Mouse (Mus musculus) midbrain, embryonic 12.5 days (tissue): ENCODE data around the gene Maml2. TPM values are rescaled to one million over a fixed set of nuclear protein-coding genes. Genes with fewer than 3 reads are reported as not detected.
A peak's percentile ranks its signal among the peaks of the same experiment; 100 is the strongest.

Source experiments
- ATAC-seq: fragments of 200-750 bp; cut with Nextera tagmentation; 2 replicates; pipeline ENCODE4 v1.8.0; 2017; ENCODE audit warnings: low read depth, moderate TSS enrichment, moderate library complexity; ENCODE audit not compliant: low FRiP score
- H3K27ac ChIP-seq: fragments of 300-500 bp; sonication (generic); replicated peaks from 2 replicates; pipeline ENCODE4 v1.5.1; 2016; ENCODE audit warnings: mild to moderate bottlenecking
- H3K27me3 ChIP-seq: fragments of 300-500 bp; sonication (generic); 2 replicates; pipeline ENCODE4 v1.6.1; 2016; ENCODE audit warnings: mild to moderate bottlenecking
- H3K36me3 ChIP-seq: fragments of 300-500 bp; sonication (generic); 2 replicates; pipeline ENCODE4 v1.6.1; 2016
- H3K4me1 ChIP-seq: fragments of 300-500 bp; sonication (generic); 2 replicates; pipeline ENCODE4 v1.6.1; 2016
- H3K4me2 ChIP-seq: fragments of 300-500 bp; sonication (generic); replicated peaks from 2 replicates; pipeline ENCODE4 v1.6.1; 2016; ENCODE audit warnings: mild to moderate bottlenecking, moderate library complexity
- H3K4me3 ChIP-seq: fragments of 300-500 bp; sonication (generic); 2 replicates; pipeline ENCODE4 v1.5.1; 2016; ENCODE audit warnings: mild to moderate bottlenecking
- H3K9ac ChIP-seq: fragments of 300-500 bp; sonication (generic); replicated peaks from 2 replicates; pipeline ENCODE4 v1.6.1; 2016; ENCODE audit warnings: mild to moderate bottlenecking, moderate library complexity
- H3K9me3 ChIP-seq: fragments of 300-500 bp; sonication (generic); 2 replicates; pipeline ENCODE4 v1.6.1; 2016; ENCODE audit warnings: mild to moderate bottlenecking
- WGBS: fragments of 180-500 bp; shearing (Covaris S2); methylation state at CpG from one replicate; pipeline ENCODE4 v1.1.7; 2016; 5-methylcytosine and 5-hydroxymethylcytosine counted together
- polyA plus RNA-seq: library from polyadenylated mRNA; unstranded; fragments of >200 nt; fragmentation: Nextera tagmentation; extraction: Ambion mirVana; gene quantifications from 2 replicates; pipeline ENCODE4 v1.2.1, GENCODE M21; 2016

Maml2 gene
- polyA plus RNA-seq, 1 experiment from 2014 or later: 12.5 TPM

DNA sequence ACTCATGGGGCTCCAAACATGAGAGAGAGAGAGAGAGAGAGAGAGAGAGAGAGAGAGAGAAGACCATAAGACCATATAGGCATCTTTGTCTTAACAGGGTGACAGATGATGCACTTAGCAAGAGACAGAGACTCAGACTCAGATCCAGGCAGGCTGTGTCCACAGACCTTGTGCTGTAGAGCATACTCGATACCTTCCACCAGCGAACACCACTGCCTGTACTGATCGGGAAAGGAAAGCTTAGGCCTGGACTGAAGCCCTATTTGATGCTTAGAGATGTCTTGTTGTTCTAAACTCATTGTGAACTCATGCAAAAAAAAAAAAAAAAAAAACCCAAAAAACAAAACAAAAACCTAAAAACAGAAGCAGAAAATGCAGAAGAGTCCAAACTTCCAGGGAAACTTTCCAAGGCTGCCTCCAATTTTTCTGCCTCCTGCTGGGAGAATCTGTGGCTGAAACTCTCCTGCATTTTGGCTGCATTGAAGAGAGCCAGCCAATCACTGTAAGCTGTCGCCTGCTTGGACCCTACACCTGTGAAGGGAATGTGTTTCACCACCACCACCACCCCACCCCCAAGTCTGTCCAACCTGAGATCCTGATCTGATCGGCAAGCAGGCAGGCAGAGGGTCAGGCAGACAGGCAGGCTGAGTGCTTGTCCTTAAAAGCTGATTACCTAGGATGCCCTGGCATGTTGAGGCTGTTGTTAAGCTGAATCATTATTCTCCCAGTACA lies 268.6 kb downstream of the Maml2 start:
- Histone ChIP-seq H3K4me2 (no peak overlapping the region), H3K9me3 (no peaks in the 10 kb centered on the region), H3K36me3 (no peaks in the 10 kb centered on the region), H3K27me3 (no peaks in the 10 kb centered on the region), H3K4me3 (no peak overlapping the region), H3K27ac (no peak overlapping the region), H3K9ac (no peak overlapping the region), H3K4me1 (peaks cover 18% of the 10 kb centered on the region)
- ATAC-seq: no peak
- WGBS: 89% methylated on average over 5 of the region's 5 CpGs

- no peak for ATAC-seq
- H3K4me1 ChIP-seq: peaks cover 9% of the 10 kb centered on the region
- H3K9me3 ChIP-seq: no peaks in the 10 kb centered on the region
- H3K9ac ChIP-seq: no peak overlapping the region
- H3K27ac ChIP-seq: no peak overlapping the region
- H3K4me2 ChIP-seq: no peak overlapping the region
- no peak overlapping the region for H3K4me3 ChIP-seq
- no peaks in the 10 kb centered on the region for H3K27me3 ChIP-seq
- WGBS: 89% methylated on average over 4 of the region's 4 CpGs
- H3K36me3 ChIP-seq: no peaks in the 10 kb centered on the region
Measured at GRCm38 (mm10) chr9:13569023-13569422, 271.3 kb downstream of the Maml2 start.

DNA sequence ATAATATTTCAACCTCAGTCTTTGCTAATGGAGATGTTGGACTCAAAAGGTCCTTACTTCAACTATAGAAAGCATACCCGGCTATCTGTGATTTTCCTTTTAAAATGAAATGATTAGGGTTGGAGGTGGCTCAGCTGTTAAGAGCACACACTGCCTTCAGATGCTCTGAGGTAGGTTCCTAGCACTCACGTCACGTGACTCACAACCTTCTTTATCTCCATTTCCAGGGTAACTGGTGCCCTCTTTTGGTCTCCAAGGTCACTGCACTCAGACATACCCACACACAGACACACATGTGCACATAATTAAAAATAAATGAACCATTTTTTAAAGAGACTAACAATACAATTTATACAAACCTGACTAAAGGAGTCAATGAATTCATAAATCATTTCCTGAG lies 275.1 kb downstream of the Maml2 start:
- WGBS: 95% methylated on average over 3 of the region's 3 CpGs
- peaks cover 8% of the 10 kb centered on the region for H3K4me1 ChIP-seq

GRCm38 (mm10) chr9:13574059-13574458 lies 276.3 kb downstream of the Maml2 start:
- Histone ChIP-seq H3K4me2 (no peak overlapping the region), H3K4me1 (peaks cover 9% of the 10 kb centered on the region), H3K9me3 (no peaks in the 10 kb centered on the region), H3K9ac (no peak overlapping the region), H3K36me3 (no peaks in the 10 kb centered on the region), H3K4me3 (no peak overlapping the region), H3K27ac (no peak overlapping the region), H3K27me3 (no peaks in the 10 kb centered on the region)
- ATAC-seq: no peak
- 80% methylated on average over 5 of the region's 5 CpGs for WGBS

More for the DNA sequence above, 275.1 kb downstream of the Maml2 start:
- H3K27ac ChIP-seq: no peak overlapping the region
- no peaks in the 10 kb centered on the region for H3K36me3 ChIP-seq
- ATAC-seq: no peak
- no peaks in the 10 kb centered on the region for H3K27me3 ChIP-seq
- no peak overlapping the region for H3K9ac ChIP-seq
- no peak overlapping the region for H3K4me2 ChIP-seq
- H3K9me3 ChIP-seq: no peaks in the 10 kb centered on the region
- H3K4me3 ChIP-seq: no peak overlapping the region

DNA sequence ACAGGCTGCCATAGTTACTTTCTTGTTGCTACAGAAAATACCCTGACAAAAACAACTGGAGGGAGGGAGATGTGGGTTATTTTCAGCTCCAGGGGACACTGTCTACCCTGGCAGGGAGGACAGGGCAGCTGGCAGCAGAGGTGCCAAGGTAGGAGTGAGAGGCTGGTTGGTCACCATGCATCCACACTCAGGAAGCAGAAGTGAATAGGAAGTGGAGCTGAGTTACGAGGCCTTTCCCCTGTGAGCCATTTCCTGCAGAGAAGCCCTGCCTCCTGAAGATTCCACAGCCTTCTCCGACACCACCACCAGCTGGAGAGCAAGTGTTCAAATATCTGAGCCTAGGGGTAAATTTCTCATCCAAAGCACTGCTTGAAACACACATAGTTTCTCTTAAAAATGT lies 277.2 kb downstream of the Maml2 start:
- whole genome bisulfite sequencing: 81% methylated on average over 2 of the region's 2 CpGs
- no peak overlapping the region for H3K4me2 ChIP-seq
- H3K27me3 ChIP-seq: no peaks in the 10 kb centered on the region
- no peak overlapping the region for H3K27ac ChIP-seq
- H3K36me3 ChIP-seq: no peaks in the 10 kb centered on the region
- peaks cover 9% of the 10 kb centered on the region for H3K4me1 ChIP-seq
- no peak overlapping the region for H3K4me3 ChIP-seq
- H3K9me3 ChIP-seq: no peaks in the 10 kb centered on the region
- ATAC-seq: no peak
- no peak overlapping the region for H3K9ac ChIP-seq

DNA sequence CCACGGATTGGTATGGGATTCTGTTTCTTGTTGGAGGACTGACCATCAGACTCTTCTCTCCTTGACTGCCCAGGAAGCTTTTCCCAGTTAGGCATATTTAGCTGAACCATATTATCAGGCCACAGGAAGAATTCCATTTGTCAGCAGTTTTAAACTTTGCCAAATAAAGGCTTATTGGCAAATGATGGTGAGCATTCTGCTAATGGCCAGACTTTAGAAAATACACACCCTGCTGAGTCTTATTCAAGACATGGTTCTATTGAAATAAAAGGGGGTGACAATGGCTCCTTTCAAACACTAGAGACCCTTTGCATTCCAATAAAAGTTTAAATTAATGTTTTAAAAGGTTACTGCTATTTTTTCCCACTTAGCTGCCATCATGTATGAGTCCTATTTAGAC lies 279.4 kb downstream of the Maml2 start:
- no peaks in the 10 kb centered on the region for H3K27me3 ChIP-seq
- H3K4me3 ChIP-seq: no peak overlapping the region
- H3K9me3 ChIP-seq: no peaks in the 10 kb centered on the region
- peaks cover 9% of the 10 kb centered on the region for H3K4me1 ChIP-seq
- no peak overlapping the region for H3K9ac ChIP-seq
- no peak for ATAC-seq
- 71% methylated on average over 1 of the region's 1 CpGs for WGBS
- H3K36me3 ChIP-seq: no peaks in the 10 kb centered on the region
- no peak overlapping the region for H3K4me2 ChIP-seq
- H3K27ac ChIP-seq: no peak overlapping the region

- no peaks in the 10 kb centered on the region for H3K36me3 ChIP-seq
- ATAC-seq: no peak
- WGBS: 85% methylated on average over 5 of the region's 5 CpGs
Measured at GRCm38 (mm10) chr9:13581184-13581583, 283.4 kb downstream of the Maml2 start.

GRCm38 (mm10) chr9:13583952-13584351 lies 286.2 kb downstream of the Maml2 start:
- Histone ChIP-seq H3K4me2 (no peak overlapping the region), H3K9ac (no peak overlapping the region), H3K27me3 (no peaks in the 10 kb centered on the region), H3K27ac (no peak overlapping the region), H3K4me1 (peaks cover 26% of the 10 kb centered on the region), H3K4me3 (no peak overlapping the region), H3K36me3 (no peaks in the 10 kb centered on the region), H3K9me3 (no peaks in the 10 kb centered on the region)
- ATAC-seq: no peak
- 47% methylated on average over 5 of the region's 5 CpGs for WGBS

More at GRCm38 (mm10) chr9:13581184-13581583, 283.4 kb downstream of the Maml2 start:
- Histone ChIP-seq H3K9ac (no peak overlapping the region), H3K27me3 (no peaks in the 10 kb centered on the region), H3K4me1 (peaks cover 26% of the 10 kb centered on the region), H3K9me3 (no peaks in the 10 kb centered on the region), H3K4me3 (no peak overlapping the region), H3K27ac (no peak overlapping the region), H3K4me2 (no peak overlapping the region)

DNA sequence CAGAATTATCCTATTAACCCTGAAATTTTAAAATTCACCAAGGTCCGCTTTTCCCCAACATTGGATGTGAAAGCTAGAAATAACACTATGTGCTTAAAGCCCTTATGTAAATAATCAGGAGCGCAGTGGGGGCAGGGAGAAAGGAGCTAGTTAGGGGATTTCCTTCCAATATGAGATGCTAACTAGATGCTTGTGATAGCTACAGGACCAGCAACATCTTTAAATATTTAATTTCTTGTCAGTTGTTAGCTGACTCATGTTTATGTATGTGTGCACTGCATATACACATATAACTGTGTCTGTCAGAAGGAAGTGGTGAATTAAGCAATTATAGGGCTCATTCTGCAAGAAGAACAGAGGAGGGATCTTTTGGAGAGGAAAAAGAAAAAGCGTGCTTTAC lies 286.7 kb downstream of the Maml2 start:
- ATAC-seq: peak; percentile 23; the same call in 1 of the 2 replicates
- Histone ChIP-seq H3K27me3 (no peaks in the 10 kb centered on the region), H3K4me2 (no peak overlapping the region), H3K4me1 (peaks cover 26% of the 10 kb centered on the region), H3K36me3 (no peaks in the 10 kb centered on the region), H3K9me3 (no peaks in the 10 kb centered on the region), H3K27ac (no peak overlapping the region), H3K4me3 (no peak overlapping the region), H3K9ac (no peak overlapping the region)
- 71% methylated on average over 3 of the region's 3 CpGs for WGBS

DNA sequence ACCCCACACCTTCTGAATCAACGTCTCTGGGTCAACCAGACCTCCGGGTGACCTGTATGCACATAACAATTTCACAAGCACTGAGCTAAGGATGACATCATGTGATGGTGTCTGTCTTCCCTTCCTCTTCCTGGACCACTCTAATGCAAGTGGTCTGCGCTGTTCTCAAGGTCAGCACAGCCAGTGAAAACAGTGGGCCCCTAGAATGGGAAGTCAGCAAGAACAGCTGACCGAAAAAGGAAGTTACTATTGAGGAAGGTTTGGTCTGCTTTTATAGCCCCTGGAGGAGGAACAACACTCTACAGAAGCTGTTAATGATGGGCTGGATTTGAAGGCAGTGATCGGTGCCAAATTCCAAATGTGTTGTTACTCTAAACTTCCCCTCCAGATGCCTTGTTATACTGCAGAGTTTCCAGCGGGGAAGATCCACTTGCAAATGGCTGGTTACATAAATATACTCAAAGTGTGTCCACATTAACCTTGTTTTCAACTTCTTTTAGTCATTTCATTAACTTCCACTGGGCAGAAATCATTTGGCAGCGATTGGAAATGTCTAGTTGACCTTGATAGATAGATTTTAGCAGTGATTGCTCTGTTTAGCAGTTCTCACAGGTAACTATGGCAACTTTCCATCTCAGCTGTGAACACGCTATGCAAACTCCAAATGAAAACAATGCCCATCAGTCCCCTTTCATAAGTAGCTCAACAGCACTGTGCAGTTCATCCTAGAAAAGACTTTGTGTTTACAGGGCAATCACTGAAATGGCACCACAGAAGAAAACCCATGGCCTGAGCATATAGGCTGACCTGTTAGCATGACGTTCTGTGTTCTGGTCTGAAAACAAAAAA lies 289.6 kb downstream of the Maml2 start:
- no peak for ATAC-seq
- WGBS: 79% methylated on average over 9 of the region's 9 CpGs

DNA sequence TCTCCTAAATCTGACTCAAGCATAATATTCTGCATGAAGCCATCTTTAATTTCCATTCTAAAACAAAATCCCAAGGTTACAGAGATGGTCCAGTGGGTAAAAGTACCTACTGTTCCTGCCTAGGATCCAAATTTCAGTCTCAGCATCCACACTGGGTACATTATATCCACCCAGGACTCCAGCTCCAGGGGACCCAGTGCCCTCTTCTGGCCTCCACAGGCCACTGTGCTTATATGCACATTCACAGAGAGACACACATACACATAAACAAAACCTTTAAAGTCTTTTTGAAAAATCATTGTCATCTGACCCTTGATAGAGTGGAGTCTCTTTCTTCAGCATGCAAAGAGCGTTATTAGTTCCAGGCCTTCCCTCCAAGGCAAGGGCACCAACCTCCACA lies 291.0 kb downstream of the Maml2 start:
- Histone ChIP-seq H3K9ac (no peak overlapping the region), H3K4me1 (peaks cover 19% of the 10 kb centered on the region), H3K36me3 (no peaks in the 10 kb centered on the region), H3K9me3 (no peaks in the 10 kb centered on the region), H3K27ac (no peak overlapping the region), H3K4me2 (no peak overlapping the region), H3K27me3 (no peaks in the 10 kb centered on the region), H3K4me3 (no peak overlapping the region)
- 97% methylated on average over 1 of the region's 1 CpGs for WGBS
- ATAC-seq: no peak

More for the DNA sequence above, 289.6 kb downstream of the Maml2 start:
- H3K27ac ChIP-seq: no peak overlapping the region
- no peaks in the 10 kb centered on the region for H3K27me3 ChIP-seq
- no peaks in the 10 kb centered on the region for H3K9me3 ChIP-seq
- H3K9ac ChIP-seq: no peak overlapping the region
- H3K4me1 ChIP-seq: peaks cover 26% of the 10 kb centered on the region
- H3K4me2 ChIP-seq: no peak overlapping the region
- H3K36me3 ChIP-seq: no peaks in the 10 kb centered on the region
- no peak overlapping the region for H3K4me3 ChIP-seq

DNA sequence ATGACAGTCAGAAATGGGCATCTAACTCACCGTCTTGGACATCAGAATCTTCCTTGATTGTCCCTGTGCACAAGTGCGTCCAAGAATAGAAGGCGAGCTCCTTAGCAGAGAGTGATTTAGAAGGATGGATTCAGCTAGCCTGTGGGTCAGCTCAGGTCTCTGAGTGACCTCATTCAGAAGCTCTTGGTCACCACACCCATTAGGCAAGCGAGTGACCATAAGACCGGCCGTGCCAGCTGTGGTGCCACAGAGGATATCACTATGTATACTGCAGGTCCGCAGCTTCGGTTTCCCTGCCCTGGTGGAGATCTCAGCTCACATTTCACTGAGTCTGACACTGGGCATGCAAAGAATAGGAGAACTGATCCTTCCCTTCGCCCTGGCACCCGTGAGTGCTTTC lies 294.9 kb downstream of the Maml2 start:
- ATAC-seq: no peak
- WGBS: 91% methylated on average over 10 of the region's 10 CpGs
- Histone ChIP-seq H3K4me3 (no peak overlapping the region), H3K9ac (no peak overlapping the region), H3K36me3 (no peaks in the 10 kb centered on the region), H3K4me2 (no peak overlapping the region), H3K27me3 (no peaks in the 10 kb centered on the region), H3K4me1 (peaks cover 1% of the 10 kb centered on the region; the same call in 1 of the 2 replicates), H3K9me3 (no peaks in the 10 kb centered on the region), H3K27ac (no peak overlapping the region)
